Mouse (Mus musculus): ENCODE measurements at regions not wholly inside any gene's neighbourhood (a gene's known extent, or its start where the extent isn't known, plus 50 kb on each side); places are given as distances from the start of the nearest gene placed in this dataset.

DNA sequence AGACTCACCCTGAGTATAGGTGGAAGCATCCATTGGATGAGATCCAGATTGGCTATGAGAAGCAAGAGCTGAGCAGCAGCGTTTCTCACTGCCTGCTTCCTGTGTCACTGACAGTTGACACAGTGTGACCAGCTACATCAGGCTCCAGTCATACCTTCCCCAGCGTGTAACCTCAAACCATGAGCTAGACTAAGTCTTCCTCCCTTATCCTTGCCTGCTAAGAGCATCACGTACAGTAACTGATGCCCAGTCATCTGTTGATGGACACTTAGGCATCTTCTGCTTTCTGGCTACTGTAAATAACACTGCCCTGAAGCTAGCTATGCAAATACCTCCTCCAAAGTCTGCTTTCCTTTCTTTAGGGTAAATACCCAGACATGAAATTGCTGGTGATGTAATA is 181.4 kb upstream of the Eci2 start:
- no peak for TF ChIP-seq CTCF (IDR thresholded peaks at IDR 0.05; ENCODE audit: borderline replicate concordance, control insufficient read depth, extremely low read depth, insufficient read depth, low read length, poor library complexity)
- no peak for TF ChIP-seq POLR2A (IDR thresholded peaks at IDR 0.05; ENCODE audit: control insufficient read depth, extremely low read depth, insufficient read depth, low read length, poor library complexity)

Measured in thymus, adult 2 months (tissue).